Mouse (Mus musculus) heart, postnatal 0 days (tissue): ENCODE results near the gene Glipr2.
A peak's percentile ranks its signal among the peaks of the same experiment; 100 is the strongest.

ENCODE experiments used
- CTCF ChIP-seq: IDR thresholded peaks from 2 replicates; pipeline ENCODE4 v1.5.1; 2016; ENCODE audit warnings: antibody characterized with exemption, control low read depth, low read depth
- EP300 ChIP-seq: IDR thresholded peaks from 2 replicates; pipeline ENCODE4 v1.6.1; 2016; ENCODE audit warnings: antibody characterized with exemption, low read depth

GRCm38 (mm10) chr4:44012376-44013367 lies 55.5 kb downstream of the Glipr2 start:
- 0 out of 2 replicates have a peak, but pooled peaks have one; percentile 44 for TF ChIP-seq EP300
- no peak for TF ChIP-seq CTCF
